Mouse (Mus musculus) cerebellum, adult 9-11 months (tissue): ENCODE measurements around the gene Fmnl1.

Experiments
- DNase-seq: peaks from one replicate; pipeline ENCODE4 v3.0.0; 2022

The Fmnl1 gene

DNA sequence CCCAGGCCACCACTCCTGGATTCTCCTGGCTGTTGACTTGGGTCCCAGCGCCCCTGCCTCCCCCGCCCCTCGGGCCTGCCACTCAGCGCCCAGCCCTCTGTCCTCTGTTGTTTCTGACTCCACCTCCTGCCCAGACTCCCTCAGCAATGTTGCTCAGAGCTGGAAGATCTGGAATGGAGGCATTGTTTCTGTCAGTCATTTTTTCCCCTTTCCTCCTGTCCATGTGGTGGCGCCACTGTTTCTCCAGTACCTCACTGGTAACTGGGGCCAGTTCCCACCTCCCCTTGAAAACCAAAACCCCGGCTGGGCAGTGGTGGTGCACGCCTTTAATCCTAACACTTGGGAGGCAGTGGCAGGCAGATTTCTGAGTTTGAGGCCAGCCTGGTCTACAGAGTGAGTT lies 9.5 kb upstream of the Fmnl1 start:
- DNase-seq = no peak

DNA sequence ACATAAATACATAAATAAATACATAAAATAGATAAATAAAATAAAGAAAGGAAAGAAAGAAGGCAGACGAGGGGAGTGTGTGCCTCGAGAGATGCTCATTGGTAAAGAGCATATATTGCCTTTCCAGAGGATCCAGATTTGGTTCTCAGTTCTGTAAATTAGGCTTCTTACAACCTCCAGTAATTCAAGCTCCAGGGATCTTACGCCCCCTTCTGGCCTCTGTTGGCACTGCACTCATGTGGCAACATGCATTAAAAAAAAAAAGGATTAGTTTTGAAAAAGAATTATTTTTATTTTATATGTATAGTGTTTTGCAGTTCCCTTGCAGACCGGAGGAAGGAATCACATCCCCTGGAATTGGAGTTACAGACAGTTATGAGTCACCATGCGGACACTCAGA lies 8.8 kb upstream of the Fmnl1 start:
- DNase-seq = no peak

DNA sequence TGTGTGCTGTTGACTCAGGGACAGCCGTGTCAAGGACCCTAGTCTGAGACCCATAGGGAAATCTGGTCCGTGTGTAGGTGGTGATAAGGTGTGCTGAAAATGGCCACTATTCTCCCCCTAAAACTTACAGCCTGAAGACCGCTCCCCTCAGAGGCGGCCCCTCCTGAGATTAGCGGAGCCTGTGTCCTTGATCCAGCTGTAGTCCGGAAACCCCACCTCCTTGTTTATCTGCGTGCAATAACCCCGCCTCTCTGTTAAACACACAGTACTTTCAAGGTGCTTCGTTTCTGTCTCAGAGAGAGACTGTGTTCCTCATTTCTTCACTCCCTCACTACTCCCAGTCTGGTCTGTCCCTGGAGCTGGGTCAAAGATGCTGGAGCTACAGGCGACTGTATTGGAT lies 6.5 kb upstream of the Fmnl1 start:
- DNase-seq = no peak

DNA sequence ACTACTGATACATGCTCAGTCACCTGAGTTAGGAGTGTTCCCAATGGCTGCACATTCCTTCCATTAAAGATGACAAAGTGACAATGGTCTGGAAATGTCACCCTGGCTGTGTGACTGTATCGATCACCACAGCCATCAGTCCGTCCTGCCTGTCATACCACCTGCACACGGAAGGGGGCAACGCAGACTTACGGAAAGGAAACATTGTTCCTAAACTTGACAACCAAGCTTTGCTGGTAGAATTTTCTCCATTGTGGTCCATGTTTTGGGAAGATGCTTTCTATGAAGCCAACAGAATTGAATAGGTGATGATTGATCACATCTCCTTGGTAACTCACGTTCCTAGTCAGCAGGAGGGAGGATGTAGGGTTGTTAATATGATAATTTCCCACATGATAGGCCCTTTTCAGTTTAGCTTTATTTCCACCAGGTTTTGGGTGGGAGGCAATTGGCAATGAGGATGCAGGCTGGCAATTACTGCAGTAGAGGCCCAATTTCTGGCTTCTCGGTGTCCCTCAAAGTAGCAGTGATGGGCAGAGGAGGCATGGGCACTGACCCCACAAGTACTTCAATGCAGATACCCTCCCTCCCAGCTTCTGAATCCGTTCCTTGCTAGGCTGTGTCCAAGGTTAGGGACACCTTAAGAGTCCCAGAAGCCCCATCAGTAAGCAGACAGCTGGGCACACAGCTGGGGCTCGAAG lies 2.1 kb upstream of the Fmnl1 start:
- DNase-seq = peak; percentile 82

DNA sequence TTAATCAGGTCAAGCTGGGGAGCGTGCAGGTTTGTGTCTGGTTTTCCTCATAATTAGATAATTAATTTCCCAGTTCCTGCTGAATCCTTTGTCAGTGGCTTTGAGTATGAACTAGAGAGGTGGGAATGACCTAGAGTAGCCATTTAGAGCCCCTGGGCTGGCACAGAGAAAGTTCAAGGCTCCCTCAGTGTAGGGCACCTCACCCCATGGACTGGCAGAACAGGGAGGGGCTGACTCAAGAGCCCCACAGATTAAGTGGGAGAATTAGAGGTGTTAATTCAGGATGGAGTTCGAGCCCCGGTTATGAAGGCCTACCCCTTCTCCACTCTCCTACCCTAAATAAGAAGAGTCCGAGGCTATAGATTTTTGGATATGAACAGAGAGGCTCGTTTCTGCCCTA lies 1.2 kb upstream of the Fmnl1 start:
- no peak for DNase-seq

DNA sequence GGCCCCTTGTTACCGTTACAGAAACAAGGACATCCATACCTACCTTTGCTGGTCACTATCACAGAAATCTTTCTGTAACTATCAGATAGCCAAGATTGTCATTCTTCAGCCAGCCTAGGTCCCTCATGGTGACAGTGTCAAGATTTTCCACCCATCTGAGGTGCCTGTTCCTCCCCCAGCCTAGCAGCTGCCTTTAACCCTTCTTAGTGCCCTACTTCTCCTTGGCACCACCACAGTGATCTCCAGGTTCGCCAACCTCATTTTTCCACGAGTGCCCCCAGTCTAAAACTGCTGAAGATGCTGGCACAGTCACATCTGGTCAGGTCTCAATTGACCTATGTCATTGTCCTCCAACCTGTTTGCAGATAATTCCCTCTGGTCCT lies 805 bp upstream of the Fmnl1 start:
- no peak for DNase-seq

DNA sequence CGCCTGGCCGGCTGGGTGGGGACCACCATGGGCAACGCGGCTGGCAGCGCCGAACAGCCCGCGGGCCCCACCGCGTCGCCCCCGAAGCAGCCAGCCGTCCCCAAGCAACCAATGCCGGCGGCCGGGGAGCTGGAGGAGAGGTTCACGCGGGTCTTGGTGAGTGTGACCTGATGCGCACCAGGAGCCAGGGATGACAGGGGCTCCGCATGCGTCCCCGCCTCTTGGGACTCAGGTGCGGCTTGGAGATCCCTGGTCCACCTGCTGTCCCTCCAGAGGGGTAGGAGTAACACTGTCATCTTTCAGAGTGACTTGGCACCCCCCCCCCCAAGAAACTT lies 346 bp downstream of the Fmnl1 start:
- no peak for DNase-seq

DNA sequence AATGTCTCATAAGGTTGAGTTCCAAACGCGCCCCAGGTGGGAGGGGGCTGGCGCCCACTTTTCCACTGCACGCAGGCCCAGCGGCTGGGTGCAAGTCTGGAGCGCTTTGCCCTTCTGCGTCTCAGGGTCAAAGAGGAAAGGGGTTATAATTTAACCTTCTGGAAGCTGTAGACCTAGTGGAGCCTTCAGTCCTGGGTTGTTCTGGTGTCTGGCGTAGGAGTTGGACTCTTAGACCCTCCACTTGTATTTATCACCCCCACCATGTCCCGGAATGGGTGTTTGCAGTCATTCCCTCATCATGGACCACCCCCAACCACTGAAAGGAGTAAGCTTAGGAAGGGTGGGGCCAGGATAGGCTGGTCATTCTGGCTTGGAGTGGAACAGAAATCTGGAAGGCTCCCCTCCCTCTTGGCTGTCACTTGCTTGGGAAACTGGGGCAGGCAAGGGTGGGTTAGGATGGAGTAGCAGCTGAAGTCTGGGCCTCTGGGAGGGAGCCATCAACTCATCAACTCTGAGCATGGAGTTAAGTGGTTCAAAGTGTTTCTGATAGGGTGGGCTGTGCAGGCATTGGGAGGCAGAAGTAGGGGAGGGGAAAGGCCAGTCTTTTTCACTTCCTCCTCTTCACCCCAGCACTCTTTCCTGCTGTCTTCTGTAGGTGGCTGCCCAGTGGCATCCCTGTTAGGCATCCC lies 940 bp downstream of the Fmnl1 start:
- peak; percentile 30 for DNase-seq

DNA sequence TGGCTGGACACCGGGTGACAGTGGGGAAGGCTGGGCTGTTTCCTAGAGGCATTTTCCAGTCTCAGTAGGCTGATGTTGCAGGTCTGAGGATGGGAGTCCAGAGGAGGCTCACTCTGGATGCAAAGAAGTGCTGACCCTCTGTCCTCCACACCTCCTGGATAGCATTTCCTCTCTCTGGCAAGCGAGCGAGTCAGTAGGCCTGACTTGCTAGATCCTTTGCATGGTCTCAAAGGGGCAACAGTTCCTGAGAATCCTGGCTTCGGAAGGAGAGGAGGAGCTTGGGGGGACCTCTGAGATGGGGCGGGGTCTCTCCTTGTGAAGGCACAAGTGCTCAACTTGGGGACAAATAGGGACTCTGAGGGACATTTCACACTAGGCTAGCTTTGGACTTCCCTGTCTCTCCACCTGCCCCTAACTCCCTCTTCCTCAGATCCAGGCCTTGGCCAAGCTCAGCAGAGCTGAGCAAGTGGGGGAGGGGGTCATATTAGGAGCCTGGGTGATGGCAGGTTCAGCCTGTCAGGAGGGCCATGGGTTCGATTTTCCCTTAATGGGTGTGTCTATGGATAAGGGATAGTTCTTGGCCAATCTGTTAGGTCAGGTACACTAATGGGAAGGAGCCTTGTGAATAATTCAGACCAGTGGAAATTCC lies 1.6 kb downstream of the Fmnl1 start:
- peak; percentile 44 for DNase-seq

DNA sequence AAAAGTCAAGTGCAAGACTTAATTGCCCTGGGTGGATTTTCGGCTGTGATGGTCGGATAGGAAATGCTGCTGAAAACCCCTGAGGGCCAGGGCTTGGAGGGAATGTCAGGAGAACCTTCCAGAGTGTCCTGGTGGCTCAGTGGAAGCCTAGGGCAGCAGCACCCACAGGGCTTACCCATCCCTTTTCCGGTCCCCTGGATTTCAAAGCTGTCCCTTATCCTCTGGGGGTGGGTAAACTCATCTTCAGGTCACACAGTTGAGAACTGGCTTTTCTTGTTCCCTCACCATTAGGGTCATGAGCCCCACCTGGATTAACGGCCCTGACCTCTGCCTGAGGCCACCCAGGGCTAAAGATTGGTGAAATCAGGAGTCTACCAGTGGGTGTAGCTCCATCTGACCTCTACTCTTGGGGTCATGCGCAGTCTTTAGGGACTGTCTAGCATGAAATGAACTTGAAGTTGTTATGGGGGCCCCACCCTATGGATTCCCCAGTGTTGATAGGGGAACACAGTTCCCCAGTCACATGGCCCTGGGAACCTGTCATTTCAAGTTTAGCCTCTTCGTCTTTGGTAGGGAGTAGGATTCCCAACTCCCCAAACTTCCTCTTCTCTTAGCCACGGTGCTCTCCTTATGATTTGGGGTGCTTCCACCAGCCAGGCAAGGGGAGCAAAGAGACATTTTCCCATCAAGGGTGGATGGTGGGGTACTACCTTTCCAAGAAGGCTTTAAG lies 2.3 kb downstream of the Fmnl1 start:
- DNase-seq = peak; percentile 21

DNA sequence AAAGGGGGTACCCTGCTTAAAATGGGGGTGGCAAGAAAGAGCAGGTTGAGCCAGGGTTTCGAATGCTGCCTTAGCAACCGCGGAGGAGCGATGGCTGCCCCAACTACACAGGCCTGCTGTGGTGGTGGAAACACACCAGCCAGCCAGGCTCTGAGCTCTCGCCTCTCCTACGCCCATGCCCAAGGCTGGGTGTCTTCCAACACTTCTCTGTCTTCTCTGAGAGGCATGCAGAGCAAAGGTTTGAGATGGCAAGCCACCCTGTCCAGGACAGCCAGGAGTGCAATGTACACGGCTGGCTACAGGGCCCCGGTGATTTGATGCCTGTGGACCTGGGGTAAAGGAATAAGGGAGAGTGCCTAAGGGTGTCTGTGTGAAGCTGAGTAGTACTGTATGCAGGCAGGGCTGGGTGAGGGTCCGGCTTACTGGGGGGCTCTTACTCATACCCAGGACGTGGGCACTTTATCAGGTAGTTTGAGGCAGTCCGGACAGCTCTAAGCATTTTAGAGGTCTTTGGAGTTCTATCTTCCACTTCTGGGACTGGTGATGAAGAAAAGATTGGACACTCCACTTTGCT lies 3.0 kb downstream of the Fmnl1 start:
- peak; percentile 28 for DNase-seq

DNA sequence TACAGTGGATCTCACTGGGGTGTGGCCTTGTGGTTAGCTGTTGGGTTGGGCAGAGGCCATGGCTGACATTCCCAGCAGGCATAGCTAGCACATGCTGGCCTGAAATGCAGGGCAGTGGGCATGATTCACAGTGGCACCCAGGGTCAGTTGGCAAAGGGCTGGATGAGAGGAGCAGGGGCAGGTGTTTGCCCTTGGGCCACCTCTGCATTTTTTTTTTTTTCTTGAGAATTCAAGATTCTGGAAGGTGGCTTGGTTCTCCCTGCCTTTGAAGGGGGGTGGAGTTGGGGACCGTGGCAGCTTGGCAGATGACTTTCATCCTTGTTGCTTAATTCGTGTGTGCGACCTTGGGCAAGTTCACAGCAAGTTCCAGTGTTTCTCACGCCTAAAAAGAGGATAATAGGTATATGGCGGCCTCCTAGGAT lies 3.5 kb downstream of the Fmnl1 start:
- DNase-seq = peak; percentile 42

DNA sequence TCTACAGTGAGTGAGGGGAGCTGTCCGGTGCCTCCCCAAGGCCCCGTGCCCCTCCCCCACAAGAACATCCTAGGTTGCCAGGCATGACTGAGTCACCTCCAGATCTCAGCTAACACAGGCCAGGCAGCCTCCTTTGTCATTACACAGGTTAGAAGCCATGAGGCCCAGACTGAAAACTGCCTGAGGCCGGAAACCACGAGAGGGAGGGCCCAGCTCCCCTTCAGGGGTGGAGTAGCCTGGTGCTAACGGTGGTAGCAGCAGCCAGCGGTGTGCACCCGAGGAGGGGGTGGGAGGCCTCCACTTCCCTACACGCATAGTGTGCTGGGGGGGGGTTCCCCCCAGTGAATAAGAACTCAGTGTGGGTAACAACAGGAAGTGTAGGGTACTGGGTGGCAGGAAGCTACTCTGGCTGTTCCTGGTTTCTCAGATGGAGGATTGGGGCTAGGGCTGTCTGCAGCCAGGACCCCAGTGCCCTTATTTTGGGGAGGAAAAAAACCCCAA lies 4.0 kb downstream of the Fmnl1 start:
- no peak for DNase-seq

DNA sequence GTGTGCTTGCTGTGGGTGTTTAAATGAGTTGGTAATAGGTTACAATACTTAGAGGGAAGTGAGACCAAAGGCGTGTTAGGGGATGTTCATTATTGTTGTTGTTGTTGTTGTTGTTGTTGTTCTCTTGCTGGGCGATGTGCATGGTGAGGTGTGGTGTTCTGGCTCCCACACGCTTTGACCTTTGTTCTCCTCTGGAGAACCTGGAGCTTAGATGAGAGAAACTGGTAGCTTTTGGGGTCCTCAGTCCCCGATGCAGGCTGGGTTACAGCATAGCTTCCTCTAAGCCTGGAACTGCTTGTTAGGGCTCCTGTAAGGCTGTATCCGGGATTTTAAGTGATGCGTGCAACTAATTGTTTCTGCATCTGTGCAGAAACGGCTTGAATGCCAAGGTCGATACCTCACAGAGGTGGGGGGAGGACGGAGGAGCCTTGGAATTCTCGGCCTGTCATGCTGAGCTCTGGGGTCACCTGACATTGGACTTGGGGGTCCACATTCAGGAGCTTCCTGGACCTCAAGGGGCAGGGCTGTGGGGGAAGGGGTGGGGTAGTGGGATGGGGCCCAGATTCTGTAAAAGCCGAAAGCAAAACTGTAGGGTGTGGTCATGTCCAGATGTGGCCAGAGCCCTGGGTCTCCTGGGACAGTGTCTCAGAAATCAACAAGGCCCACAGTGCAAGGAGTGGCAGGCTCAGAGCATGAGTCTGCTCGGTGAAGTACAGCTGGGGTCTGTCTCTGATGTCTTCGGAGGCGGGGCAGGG lies 5.0 kb downstream of the Fmnl1 start:
- no peak for DNase-seq

DNA sequence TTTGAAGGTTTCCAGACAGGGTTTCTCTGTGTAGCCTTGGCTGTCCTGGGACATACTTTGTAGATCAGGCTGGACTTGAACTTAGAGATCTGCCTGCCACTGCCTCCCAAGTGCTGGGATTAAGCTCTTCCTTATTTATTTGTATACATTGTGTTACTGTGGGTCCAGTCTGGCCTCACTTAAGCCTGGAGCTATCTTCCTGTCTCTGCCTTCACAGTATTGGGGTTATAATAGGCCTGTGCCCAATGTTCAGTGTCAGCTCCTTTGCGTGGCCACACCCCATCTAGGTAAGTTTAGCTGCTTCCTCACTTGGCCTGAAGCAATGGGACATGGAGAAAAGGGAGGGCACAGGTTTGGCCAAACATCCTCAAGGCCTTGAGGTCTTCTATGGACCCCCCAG lies 5.6 kb downstream of the Fmnl1 start:
- DNase-seq = no peak

DNA sequence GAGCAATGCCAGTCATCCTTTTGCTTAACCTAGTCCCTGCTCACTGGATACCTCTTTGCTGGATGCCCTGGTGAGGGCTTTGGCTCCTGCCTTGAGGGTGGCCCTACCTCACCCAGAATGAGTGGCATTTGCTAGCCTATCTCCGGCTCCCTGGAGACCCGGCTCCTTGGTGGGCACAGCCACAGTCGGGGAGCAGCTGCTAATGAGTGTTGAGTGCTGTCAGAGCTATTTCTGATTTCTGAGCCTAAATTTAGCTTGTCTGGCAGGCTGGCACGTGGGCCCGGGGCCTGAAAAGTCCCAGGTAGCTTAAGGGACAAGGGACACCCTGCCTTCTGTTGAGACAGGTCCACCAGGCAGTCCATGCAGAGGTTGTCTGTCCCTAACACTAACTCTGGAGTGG lies 6.3 kb downstream of the Fmnl1 start:
- peak; percentile 27 for DNase-seq

DNA sequence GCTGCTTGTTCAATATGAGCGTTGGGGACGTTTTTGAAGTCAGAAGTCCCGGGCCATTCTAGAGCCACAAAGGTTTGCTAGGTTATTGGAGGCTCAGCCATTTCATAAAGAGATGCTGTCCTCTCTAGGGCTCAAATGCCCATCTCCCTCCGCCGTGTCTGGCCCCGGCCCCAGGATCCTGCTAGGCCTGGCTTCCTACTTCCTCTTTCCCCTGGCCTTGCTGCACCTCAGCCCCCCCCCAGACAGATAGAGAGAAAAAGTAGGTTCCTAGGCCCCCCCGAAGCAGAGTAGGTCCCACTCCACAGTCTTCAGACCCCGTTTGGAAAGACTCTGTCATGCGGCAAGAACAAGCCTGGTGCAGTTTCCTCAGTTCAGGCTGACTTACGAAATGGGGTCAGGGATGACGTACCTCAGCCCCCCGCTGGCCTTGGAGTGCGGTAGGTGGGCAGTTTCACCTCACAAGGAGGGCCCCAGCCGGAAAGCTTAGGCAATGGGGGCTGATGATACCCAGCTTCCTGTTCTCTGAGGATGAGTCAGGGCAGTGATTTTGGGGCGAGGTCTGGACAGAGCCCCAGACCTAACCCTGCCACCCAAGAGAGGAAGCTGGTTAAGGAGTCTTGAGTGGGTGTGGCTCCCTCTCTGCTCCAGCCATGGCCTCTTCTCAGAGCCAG lies 7.0 kb downstream of the Fmnl1 start:
- DNase-seq = peak; percentile 18

DNA sequence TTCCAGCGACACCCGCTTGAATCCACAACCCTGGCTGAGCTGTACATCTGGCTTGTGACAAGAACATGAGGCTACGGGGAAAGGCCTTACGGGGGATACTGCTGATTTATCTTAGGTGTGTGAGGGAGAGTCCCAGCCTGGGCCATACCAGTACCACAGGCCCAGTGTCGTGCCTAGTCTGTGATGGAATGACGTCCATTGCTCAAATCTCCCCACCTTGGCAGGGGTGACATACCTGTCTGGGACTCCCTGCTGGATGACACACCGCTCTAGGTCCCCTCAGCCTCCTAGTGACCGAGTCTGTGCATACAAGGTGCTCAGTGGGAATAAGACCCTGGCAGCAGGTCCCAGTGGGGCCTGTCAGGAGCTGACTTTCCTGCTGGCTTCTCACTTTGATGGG lies 7.8 kb downstream of the Fmnl1 start:
- no peak for DNase-seq

DNA sequence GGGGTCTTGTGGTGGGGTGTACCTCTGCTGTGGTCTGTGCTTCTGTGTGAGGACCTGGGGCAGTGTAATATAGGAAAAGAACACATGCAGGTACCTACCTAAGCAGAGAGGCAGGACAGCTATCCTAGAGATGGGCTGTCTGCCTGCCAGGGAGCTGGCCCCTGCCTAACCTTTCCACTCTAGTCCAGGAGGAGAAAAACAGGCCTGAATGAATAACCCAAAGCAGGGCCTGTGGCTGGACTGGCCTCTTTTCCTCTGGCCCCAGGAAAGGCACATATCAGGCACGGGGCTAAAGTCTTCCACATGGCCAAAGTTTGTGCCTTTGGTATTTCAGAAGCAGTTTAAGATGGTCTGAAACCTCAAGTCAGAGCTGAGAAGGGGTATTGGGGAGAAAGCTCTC lies 9.5 kb downstream of the Fmnl1 start:
- no peak for DNase-seq

DNA sequence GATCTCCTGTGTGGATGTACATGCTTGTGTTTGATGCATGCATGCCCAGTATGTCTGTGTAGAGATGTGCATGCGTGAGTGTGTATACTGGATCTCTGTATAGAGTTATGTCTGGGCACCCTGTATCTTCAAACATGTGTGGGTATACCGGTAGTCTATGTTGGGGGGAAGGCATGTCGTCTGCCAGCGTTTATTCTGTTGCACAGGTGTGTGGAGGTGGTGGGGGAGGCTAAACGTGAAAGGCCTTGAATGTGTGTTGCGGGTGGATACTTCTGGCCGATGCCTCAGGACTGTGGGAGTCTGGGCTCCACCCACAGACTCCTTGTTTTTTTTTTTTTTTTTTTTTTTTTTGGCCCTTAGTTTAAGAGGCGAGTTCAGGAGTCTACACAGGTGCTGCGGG lies 10.4 kb downstream of the Fmnl1 start:
- no peak for DNase-seq

DNA sequence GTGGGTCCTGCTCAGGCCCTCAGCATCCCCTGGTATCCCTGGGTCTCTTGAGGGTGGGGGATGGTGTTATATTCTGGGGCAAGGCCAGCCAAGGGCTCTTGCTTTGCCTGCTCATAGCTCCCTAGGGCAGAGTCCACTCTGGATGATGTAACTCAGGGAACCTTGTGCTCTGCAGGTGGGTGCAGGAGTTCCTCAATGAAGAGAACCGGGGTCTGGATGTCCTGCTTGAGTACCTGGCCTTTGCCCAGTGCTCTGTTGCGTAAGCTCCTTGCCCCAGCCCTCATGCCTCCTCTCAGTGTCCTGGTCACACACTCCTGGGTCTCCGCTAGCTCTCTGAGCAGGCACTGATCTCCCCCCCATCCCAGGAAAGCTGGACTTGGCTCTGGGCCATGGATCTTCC lies 11.0 kb downstream of the Fmnl1 start:
- no peak for DNase-seq

DNA sequence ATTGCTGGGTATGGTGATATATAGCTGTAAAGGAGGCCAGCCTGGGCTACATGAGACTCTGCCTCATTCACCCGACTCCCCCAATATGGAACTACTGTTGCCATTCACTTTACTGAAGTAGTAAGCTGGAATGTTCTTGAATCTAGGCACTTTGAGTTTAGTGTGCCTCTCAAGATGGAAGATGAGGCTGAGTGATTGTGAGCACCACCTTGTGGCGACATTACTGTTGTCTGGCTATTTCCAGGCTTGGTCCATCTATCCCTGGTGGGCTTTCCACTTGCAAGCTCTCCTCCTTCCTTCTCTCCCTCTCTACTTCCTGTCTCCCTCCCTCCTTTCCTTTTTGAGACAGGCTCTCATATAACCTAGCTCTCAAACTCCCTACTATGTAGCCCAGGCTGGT lies 14.0 kb downstream of the Fmnl1 start:
- DNase-seq = no peak
